Mouse (Mus musculus) left cerebral cortex, adult 2 months (tissue): Measurements from ENCODE around the gene Mt2. TPM values are rescaled to one million over a fixed set of nuclear protein-coding genes. Genes with fewer than 3 reads are reported as not detected.

ENCODE experiments used
- DNase-seq, 2 experiments: peaks; one replicate each; pipeline ENCODE4 v3.0.0; 2021 to 2022; ENCODE audit warnings: low spot score in 2 of 2, mixed read lengths in 1 of 2; ENCODE audit errors: extremely low spot score in 1 of 2
- H3K27ac ChIP-seq: fragments of 200-600 bp; 2 replicates; pipeline ENCODE4 v1.8.1; 2022
- H3K4me3 ChIP-seq: fragments of 200-600 bp; 2 replicates; pipeline ENCODE4 v1.8.1; 2022
- CTCF ChIP-seq: fragments of 200-600 bp; IDR thresholded peaks from 2 replicates; pipeline ENCODE4 v1.8.1; 2022; ENCODE audit warnings: antibody characterized with exemption, mild to moderate bottlenecking, moderate library complexity
- intact Hi-C: fragments of 180-260 bp; cut with DNase I; formaldehyde crosslinking; loops from one replicate; pipeline ENCODE4 v1.15.1; 2025
- total RNA-seq, 2 experiments: library from RNA; stranded (reverse); gene quantifications; 2 replicates each; pipeline ENCODE4 v1.2.3; 2021

Gene Mt2
- total RNA-seq, 2 experiments from 2014 or later, result 384 to 423 TPM

DNA sequence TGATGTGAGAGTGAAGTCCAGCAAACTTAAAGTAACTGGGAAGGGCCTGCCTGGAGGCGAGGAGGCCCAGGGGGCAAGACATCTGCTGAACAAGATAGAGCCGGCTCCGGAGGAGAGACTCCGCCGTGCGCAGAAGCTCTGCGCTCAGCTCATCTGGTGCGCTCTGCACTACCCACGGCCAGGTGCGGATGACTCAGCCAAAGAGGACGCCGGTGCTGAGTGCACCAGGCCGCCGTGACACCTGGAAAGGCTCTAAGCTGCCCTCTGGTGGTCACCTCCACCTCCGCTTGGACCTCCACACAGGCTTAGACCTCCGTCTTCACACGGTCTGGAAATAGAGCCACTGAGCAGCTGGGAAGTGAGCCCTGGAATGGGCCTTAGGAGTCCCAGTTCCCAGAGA is 14.1 kb downstream of the Mt2 start:
- intact Hi-C loops, result no loop called here
- H3K27ac ChIP-seq, result no peak overlapping the region
- peak; percentile 47 to 55 for DNase-seq
- peak; percentile 60 for TF ChIP-seq CTCF
- H3K4me3 ChIP-seq, result no peak overlapping the region

- TF ChIP-seq CTCF, result no peak
- no peak for DNase-seq
- Histone ChIP-seq H3K27ac (no peak overlapping the region; the same call in 1 of the 2 replicates), H3K4me3 (no peak overlapping the region)
- intact Hi-C loops, result no loop called here
Observed at GRCm38 (mm10) chr8:94187290-94188002, 15.0 kb downstream of the Mt2 start.

GRCm38 (mm10) chr8:94189275-94190031 is 17.0 kb downstream of the Mt2 start:
- no peak for TF ChIP-seq CTCF
- intact Hi-C loops, result no loop called here
- H3K4me3 ChIP-seq, result no peak overlapping the region
- DNase-seq, result peak in 1 of 2 experiments; percentile 56
- H3K27ac ChIP-seq, result peak overlapping the region; percentile 61

DNA sequence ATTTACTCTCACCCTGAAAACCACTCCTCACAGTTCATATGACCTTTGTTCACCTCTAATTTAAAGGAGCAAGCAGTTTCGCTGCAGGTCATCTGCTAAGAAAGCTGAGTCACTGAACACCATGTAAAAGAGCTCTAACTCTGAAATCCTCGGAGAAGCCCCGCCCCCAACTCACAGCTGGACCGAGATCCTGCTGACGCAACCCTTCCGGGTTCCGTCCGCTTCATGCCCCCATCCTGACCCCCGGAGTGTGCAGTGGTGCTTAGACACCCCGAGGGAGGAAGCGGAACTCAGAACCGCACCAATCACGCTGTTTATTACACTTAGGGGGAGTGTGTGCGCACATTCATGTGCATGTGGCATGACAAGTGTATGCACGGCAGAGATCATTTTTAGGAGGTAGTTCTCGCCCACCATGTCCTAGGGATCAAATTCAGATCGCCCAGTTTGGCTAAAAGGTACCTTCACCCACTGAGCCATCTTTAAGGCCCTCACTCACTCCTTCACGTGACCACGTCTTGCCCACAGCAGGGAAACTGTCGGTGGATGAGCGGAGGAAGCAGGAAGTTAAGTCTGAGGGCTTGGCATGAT is 18.7 kb downstream of the Mt2 start:
- TF ChIP-seq CTCF, result no peak
- DNase-seq, result no peak
- no peak overlapping the region for H3K4me3 ChIP-seq
- no peak overlapping the region for H3K27ac ChIP-seq
- intact Hi-C loops, result no loop called here

DNA sequence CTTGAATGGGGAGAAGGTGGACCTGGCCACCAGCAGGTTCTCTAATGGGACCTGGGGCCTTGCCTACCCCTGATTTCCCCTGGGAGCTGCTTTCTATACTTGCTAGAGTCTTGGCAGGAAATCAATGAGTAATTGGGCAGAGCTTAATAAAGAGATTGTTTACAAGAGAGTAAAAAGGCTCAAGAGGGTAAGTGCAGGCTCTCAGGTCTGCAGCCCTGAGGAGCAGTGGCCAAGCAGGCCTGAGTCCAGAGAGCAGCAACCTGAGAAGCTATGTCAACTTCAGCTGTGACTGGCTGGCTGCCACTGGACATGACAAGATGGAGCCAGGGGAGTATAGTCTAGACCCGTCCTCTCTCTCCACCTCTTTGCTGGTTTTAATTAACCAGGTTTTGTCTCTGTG is 20.5 kb downstream of the Mt2 start:
- no peak for TF ChIP-seq CTCF
- intact Hi-C loops, result no loop called here
- no peak for DNase-seq
- H3K4me3 ChIP-seq, result no peak overlapping the region
- H3K27ac ChIP-seq, result no peak overlapping the region

DNA sequence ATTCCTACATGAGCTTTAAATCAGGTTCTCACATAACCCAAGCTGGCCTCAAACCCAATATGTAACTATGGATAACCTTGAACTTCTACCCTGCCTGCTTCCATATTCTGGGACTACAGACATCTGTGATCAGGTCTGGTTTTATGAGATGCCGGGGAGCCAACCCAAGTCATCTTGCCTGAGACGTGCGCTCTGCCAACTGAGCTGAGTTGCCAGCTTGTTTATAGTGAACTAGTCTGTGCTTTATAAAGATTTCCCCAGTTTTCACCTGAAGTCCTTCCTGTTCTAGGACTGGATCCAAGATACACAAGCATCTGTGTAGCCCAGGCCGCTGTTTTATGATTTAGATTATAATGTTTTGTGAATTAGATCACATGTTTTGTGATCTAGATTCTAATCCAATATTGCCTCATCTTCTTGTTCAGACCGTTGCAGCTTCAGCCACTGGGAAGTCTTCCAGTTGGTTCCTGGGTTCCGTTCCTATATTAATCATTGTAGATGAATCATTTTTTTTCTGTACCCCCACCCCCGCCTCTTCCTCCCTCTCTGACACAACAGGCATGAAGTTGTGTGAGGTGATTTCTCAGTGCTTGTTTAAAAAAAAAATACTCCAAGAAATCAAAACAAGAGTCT is 22.2 kb downstream of the Mt2 start:
- TF ChIP-seq CTCF, result no peak
- H3K27ac ChIP-seq, result no peak overlapping the region
- intact Hi-C loops, result no loop called here

DNA sequence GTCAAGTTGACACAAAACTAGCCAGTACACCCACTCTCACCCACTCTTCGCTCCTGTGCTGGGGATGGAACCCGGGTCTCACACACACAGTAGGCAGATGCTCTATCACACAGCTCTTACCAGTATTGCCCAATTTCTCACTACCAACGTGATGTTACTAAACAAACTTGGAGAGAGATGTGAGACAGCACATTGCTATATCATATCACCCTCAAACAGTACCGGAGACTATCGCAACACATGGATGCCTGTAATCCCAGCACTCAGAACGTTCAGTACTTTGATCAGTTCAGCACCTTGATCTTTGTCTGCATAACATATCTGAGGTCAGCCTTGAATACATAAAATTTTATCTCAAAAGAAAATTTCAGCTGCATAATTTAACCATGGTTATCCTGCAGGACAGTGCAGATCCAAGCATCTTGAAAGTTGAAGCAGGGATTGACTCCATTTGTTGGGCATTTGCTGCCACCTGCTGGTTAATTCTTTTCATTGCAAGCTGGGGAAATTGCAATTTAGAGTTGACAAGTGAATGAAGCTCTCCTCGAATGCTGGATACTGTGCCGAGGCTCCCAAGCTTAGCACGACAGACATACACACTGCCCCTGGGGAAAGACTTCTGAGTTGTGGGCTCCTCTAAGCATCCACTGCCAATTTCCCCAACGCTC is 26.9 kb downstream of the Mt2 start:
- no peak overlapping the region for H3K27ac ChIP-seq
- peak; percentile 88 for TF ChIP-seq CTCF
- peak; percentile 63 to 72 for DNase-seq
- H3K4me3 ChIP-seq, result no peak overlapping the region
- intact Hi-C loops, result loop anchor here (1.0 kb wide), 1 partner anchor 32 kb away; no protein-coding TSS in a partner anchor

More for the DNA sequence above, 22.2 kb downstream of the Mt2 start:
- DNase-seq, result no peak
- no peak overlapping the region for H3K4me3 ChIP-seq

- Histone ChIP-seq H3K4me3 (no peak overlapping the region), H3K27ac (no peak overlapping the region)
- no peak for DNase-seq
- intact Hi-C loops, result loop anchor here (5.0 to 10.0 kb wide), 2 partner anchors 102 to 389 kb away; no protein-coding TSS in a partner anchor
- TF ChIP-seq CTCF, result no peak
Observed at GRCm38 (mm10) chr8:94204043-94204442, 31.6 kb downstream of the Mt2 start.

- intact Hi-C loops, result loop anchor here (10.0 kb wide), 1 partner anchor 391 kb away; no protein-coding TSS in a partner anchor
- Histone ChIP-seq H3K27ac (no peak overlapping the region), H3K4me3 (no peak overlapping the region)
- peak; percentile 87 for TF ChIP-seq CTCF
- DNase-seq, result peak; percentile 57 to 69
Observed at GRCm38 (mm10) chr8:94205736-94206135, 33.3 kb downstream of the Mt2 start.

- TF ChIP-seq CTCF, result no peak
- no peak for DNase-seq
- intact Hi-C loops, result loop anchor here (10.0 kb wide), 1 partner anchor 391 kb away; no protein-coding TSS in a partner anchor
- Histone ChIP-seq H3K27ac (no peak overlapping the region), H3K4me3 (no peak overlapping the region)
Observed at GRCm38 (mm10) chr8:94206256-94206655, 33.8 kb downstream of the Mt2 start.

DNA sequence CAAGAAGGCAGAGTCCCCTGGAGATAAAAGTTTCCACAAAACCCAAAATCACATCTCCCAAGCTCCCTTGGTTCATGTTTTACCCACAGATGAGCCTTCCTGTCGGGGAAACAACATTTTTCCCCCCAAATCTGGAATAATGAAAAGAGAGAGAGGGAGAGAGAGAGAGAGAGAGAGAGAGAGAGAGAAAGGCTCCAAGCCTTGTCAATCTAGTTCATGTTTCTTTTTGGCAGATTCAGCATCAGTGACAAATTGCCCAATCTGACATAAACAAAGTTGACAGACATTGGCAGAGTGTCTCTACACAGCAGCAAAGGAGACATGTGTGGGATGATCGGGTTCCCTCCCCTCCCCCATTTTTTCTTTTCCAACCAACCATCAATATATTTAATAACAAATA is 35.0 kb downstream of the Mt2 start:
- no peak for TF ChIP-seq CTCF
- Histone ChIP-seq H3K4me3 (no peak overlapping the region), H3K27ac (no peak overlapping the region)
- DNase-seq, result no peak
- intact Hi-C loops, result loop anchor here (10.0 kb wide), 1 partner anchor 393 kb away; no protein-coding TSS in a partner anchor
